Mouse (Mus musculus): ENCODE results near the gene Opalin. TPM values are rescaled to one million over a fixed set of nuclear protein-coding genes. Genes with fewer than 3 reads are reported as not detected.

The Opalin gene
- polyA plus RNA-seq, 1 experiment from 2014 or later, result not detected

Other genes with a start within 250 kb of the Opalin start
- gene Ccnj, start 245.8 kb downstream of the Opalin start, polyA plus RNA-seq (2014; fragmentation: Nextera tagmentation; extraction: Ambion mirVana), result 36.3 and 40.0 TPM in 2 replicates
- 19.6 and 23.1 TPM in 2 replicates for gene Zfp518a, start 182.4 kb downstream of the Opalin start, polyA plus RNA-seq (2014; fragmentation: Nextera tagmentation; extraction: Ambion mirVana)
- gene Blnk, start 82.6 kb downstream of the Opalin start, polyA plus RNA-seq (2014; fragmentation: Nextera tagmentation; extraction: Ambion mirVana), result 1.2 and 1.4 TPM in 2 replicates
- gene Dntt, start 47.8 kb downstream of the Opalin start, polyA plus RNA-seq (2014; fragmentation: Nextera tagmentation; extraction: Ambion mirVana), result not detected in 2 replicates
- 0.06 and 0.31 TPM in 2 replicates for gene Tll2, start 129.7 kb upstream of the Opalin start, polyA plus RNA-seq (2014; fragmentation: Nextera tagmentation; extraction: Ambion mirVana)
- gene Tm9sf3, start 186.9 kb upstream of the Opalin start, polyA plus RNA-seq (2014; fragmentation: Nextera tagmentation; extraction: Ambion mirVana), result 171 and 174 TPM in 2 replicates